Mouse (Mus musculus) MEL (cell line): ENCODE measurements at regions not wholly inside any gene's neighbourhood (a gene's known extent, or its start where the extent isn't known, plus 50 kb on each side); places are given as distances from the start of the nearest gene placed in this dataset.

Experiments used
- CTCF ChIP-seq, 3 experiments: IDR thresholded peaks in 2 of 3; conservative IDR thresholded peaks in 1 of 3; 2 replicates each; pipeline ENCODE4 v1.5.1; 2011 to 2012; ENCODE audit warnings: low read length in 3 of 3, low read depth in 2 of 3, mild to moderate bottlenecking in 2 of 3, improper control_type of control experiment in 1 of 3, inconsistent platforms in 1 of 3, mixed read lengths in 1 of 3, moderate library complexity in 1 of 3; ENCODE audit not compliant: control insufficient read depth in 1 of 3, insufficient read depth in 1 of 3, poor library complexity in 1 of 3, severe bottlenecking in 1 of 3
- E2F4 ChIP-seq: IDR thresholded peaks from 2 replicates; pipeline ENCODE4 v1.6.1; 2011; ENCODE audit warnings: low read depth, low read length, improper control_type of control experiment, borderline replicate concordance
- GABPA ChIP-seq: IDR thresholded peaks from 2 replicates; pipeline ENCODE4 v1.6.1; 2012; ENCODE audit warnings: low read depth, mild to moderate bottlenecking, inconsistent platforms, low read length, improper control_type of control experiment, moderate library complexity
- GATA1 ChIP-seq: IDR thresholded peaks from 2 replicates; pipeline ENCODE4 v1.6.1; 2011; ENCODE audit warnings: low read depth, low read length, improper control_type of control experiment
- POLR2A ChIP-seq, 2 experiments: IDR thresholded peaks; 2 replicates each; pipeline ENCODE4 v1.6.1; 2011 to 2012; ENCODE audit warnings: low read length in 2 of 2, mild to moderate bottlenecking in 2 of 2, control low read depth in 1 of 2, improper control_type of control experiment in 1 of 2, low read depth in 1 of 2, moderate library complexity in 1 of 2; ENCODE audit not compliant: control insufficient read depth in 1 of 2, insufficient read depth in 1 of 2, poor library complexity in 1 of 2
- POLR2AphosphoS2 ChIP-seq: IDR thresholded peaks from 2 replicates; pipeline ENCODE4 v1.6.1; 2011; ENCODE audit warnings: low read length, improper control_type of control experiment
- POLR2AphosphoS5 ChIP-seq: IDR thresholded peaks from 2 replicates; pipeline ENCODE4 v1.6.1; 2012; ENCODE audit warnings: low read depth, borderline replicate concordance, mild to moderate bottlenecking, inconsistent platforms, low read length, moderate library complexity, mixed read lengths
- UBTF ChIP-seq: IDR thresholded peaks from 2 replicates; pipeline ENCODE4 v1.6.1; 2012; ENCODE audit warnings: low read depth, mild to moderate bottlenecking, inconsistent platforms, low read length, improper control_type of control experiment, moderate library complexity, borderline replicate concordance; ENCODE audit not compliant: insufficient read depth
- ZC3H11A ChIP-seq: IDR thresholded peaks from 2 replicates; pipeline ENCODE4 v1.6.1; 2012; ENCODE audit warnings: low read depth, mild to moderate bottlenecking, inconsistent platforms, low read length, improper control_type of control experiment

GRCm38 (mm10) chr9:11871489-11871888 lies 966.9 kb upstream of the Cntn5 start:
- TF ChIP-seq CTCF (IDR thresholded peaks at IDR 0.05 in 2 of 3, conservative IDR thresholded peaks at IDR 0.05 in 1 of 3; ENCODE audit: control insufficient read depth in 1 of 3, insufficient read depth in 1 of 3, low read depth in 2 of 3, low read length in 3 of 3, poor library complexity in 1 of 3, severe bottlenecking in 1 of 3) (no peak), E2F4 (no peak), GABPA (no peak), POLR2AphosphoS5 (no peak), POLR2A (IDR thresholded peaks at IDR 0.05; ENCODE audit: control insufficient read depth in 1 of 2, insufficient read depth in 1 of 2, low read depth in 1 of 2, low read length in 2 of 2, poor library complexity in 1 of 2) (no peak), GATA1 (peak; percentile 81), POLR2AphosphoS2 (no peak), ZC3H11A (no peak), UBTF (no peak)
